Mouse (Mus musculus) liver, adult 10 weeks (tissue): ENCODE data around the gene Gm13694. TPM values are rescaled to one million over a fixed set of nuclear protein-coding genes. Genes with fewer than 3 reads are reported as not detected.

Source experiments
- polyA plus RNA-seq: library from polyadenylated mRNA; stranded (reverse); fragments of 350-450 nt; fragmentation: Illumina TruSeq; extraction: RNeasy Lipid Tissue Mini Kit (QIAGEN cat#74804); gene quantifications from one replicate; pipeline ENCODE4 v1.2.3, GENCODE M21; 2014; ENCODE audit warnings: low read depth, low replicate concordance

Gm13694 gene
- not detected for polyA plus RNA-seq

GRCm38 (mm10) chr2:83978633-83979032, at the start of gene Gm13694:
Gm13694 (plus strand) TSS chr2:83978933.

GRCm38 (mm10) chr2:83940931-83941361, 37.8 kb upstream of the Gm13694 start, which contains the start of gene Zswim2:
Zswim2 (minus strand) TSS chr2:83941228.

DNA sequence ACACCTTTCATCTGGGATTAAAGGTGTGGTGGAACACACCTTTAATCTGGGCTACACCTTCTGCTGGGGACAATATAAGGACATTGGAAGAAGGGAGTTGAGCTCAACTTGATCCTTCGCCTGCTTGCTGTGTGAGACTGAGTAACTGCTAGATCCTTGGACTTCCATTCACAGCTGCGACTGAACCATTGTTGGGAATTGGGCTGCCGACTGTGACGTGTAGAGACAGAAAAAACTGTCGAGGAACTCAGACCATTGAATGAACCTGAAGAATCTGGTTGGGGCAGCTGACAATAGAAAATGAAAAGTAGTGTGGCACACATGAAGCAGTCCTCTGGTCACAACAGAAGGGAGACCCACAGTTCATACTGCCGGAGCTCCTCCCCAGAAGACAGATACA, 23.3 kb upstream of the Gm13694 start, which contains the start of gene Gm13698:
Gm13698 (plus strand) TSS at position 301 of the 400 bp plus-strand sequence.

GRCm38 (mm10) chr2:83961203-83961602, 17.5 kb upstream of the Gm13694 start, which contains the start of gene Gm13693:
Gm13693 (plus strand) TSS chr2:83961503.

GRCm38 (mm10) chr2:83967013-83967412, 11.7 kb upstream of the Gm13694 start, which contains the start of gene Gm13695:
Gm13695 (plus strand) TSS chr2:83967313.

GRCm38 (mm10) chr2:83972823-83973222, 5.9 kb upstream of the Gm13694 start, which contains the start of gene Gm13696:
Gm13696 (plus strand) TSS chr2:83973123.

DNA sequence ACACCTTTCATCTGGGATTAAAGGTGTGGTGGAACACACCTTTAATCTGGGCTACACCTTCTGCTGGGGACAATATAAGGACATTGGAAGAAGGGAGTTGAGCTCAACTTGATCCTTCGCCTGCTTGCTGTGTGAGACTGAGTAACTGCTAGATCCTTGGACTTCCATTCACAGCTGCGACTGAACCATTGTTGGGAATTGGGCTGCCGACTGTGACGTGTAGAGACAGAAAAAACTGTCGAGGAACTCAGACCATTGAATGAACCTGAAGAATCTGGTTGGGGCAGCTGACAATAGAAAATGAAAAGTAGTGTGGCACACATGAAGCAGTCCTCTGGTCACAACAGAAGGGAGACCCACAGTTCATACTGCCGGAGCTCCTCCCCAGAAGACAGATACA, 5.7 kb downstream of the Gm13694 start, which contains the start of gene Gm13697:
Gm13697 (plus strand) TSS at position 301 of the 400 bp plus-strand sequence.

DNA sequence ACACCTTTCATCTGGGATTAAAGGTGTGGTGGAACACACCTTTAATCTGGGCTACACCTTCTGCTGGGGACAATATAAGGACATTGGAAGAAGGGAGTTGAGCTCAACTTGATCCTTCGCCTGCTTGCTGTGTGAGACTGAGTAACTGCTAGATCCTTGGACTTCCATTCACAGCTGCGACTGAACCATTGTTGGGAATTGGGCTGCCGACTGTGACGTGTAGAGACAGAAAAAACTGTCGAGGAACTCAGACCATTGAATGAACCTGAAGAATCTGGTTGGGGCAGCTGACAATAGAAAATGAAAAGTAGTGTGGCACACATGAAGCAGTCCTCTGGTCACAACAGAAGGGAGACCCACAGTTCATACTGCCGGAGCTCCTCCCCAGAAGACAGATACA, 11.5 kb downstream of the Gm13694 start, which contains the start of gene Gm13691:
Gm13691 (plus strand) TSS at position 301 of the 400 bp plus-strand sequence.

Other genes starting within 250 kb of the Gm13694 start
- 1.9 TPM for gene Fam171b, start 166.3 kb upstream of the Gm13694 start, polyA plus RNA-seq
- not detected for gene Zswim2, start 37.7 kb upstream of the Gm13694 start, polyA plus RNA-seq
- not detected for gene Gm13698, start 23.2 kb upstream of the Gm13694 start, polyA plus RNA-seq
- not detected for gene Gm13693, start 17.4 kb upstream of the Gm13694 start, polyA plus RNA-seq
- gene Gm13695, start 11.6 kb upstream of the Gm13694 start, polyA plus RNA-seq, result not detected
- gene Gm13696, start 5.8 kb upstream of the Gm13694 start, polyA plus RNA-seq, result not detected
- gene Gm13697, start 5.8 kb downstream of the Gm13694 start, polyA plus RNA-seq, result not detected
- gene Gm13691, start 11.6 kb downstream of the Gm13694 start, polyA plus RNA-seq, result not detected